Mouse (Mus musculus) small intestine, adult 2 months (tissue): Measurements from ENCODE around the gene Astn2. TPM values are rescaled to one million over a fixed set of nuclear protein-coding genes. Genes with fewer than 3 reads are reported as not detected.
A peak's percentile ranks its signal among the peaks of the same experiment; 100 is the strongest.

Experiments
- H3K27ac ChIP-seq: fragments of 200-500 bp; 2 replicates; pipeline ENCODE4 v1.5.1; 2012; ENCODE audit warnings: low read depth, low read length, control low read depth, inconsistent platforms; ENCODE audit not compliant: insufficient read depth
- H3K27me3 ChIP-seq: fragments of 200-500 bp; 2 replicates; pipeline ENCODE4 v1.6.1; 2012; ENCODE audit warnings: mild to moderate bottlenecking, moderate library complexity, low read length, inconsistent platforms; ENCODE audit not compliant: control insufficient read depth, insufficient read depth
- H3K36me3 ChIP-seq: fragments of 200-500 bp; 2 replicates; pipeline ENCODE4 v1.6.1; 2012; ENCODE audit warnings: mild to moderate bottlenecking, low read length, control low read depth, inconsistent platforms; ENCODE audit not compliant: control insufficient read depth, insufficient read depth
- H3K4me1 ChIP-seq: fragments of 200-500 bp; 2 replicates; pipeline ENCODE4 v1.6.1; 2012; ENCODE audit warnings: low read length, inconsistent platforms, mixed read lengths; ENCODE audit not compliant: control insufficient read depth, insufficient read depth, insufficient read length
- H3K4me3 ChIP-seq: fragments of 200-500 bp; 2 replicates; pipeline ENCODE4 v1.5.1; 2012; ENCODE audit warnings: low read depth, mild to moderate bottlenecking, control low read depth, inconsistent platforms, low read length, moderate library complexity
- CTCF ChIP-seq: fragments of 200-500 bp; IDR thresholded peaks from 2 replicates; pipeline ENCODE4 v1.5.1; 2012; ENCODE audit warnings: low read depth, mild to moderate bottlenecking, control low read depth, inconsistent platforms, low read length, moderate library complexity, mixed read lengths; ENCODE audit not compliant: insufficient replicate concordance, insufficient read length; ENCODE audit errors: extremely low read depth
- POLR2A ChIP-seq: fragments of 200-500 bp; IDR thresholded peaks from 2 replicates; pipeline ENCODE4 v1.6.1; 2012; ENCODE audit warnings: low read depth, mild to moderate bottlenecking, control low read depth, inconsistent platforms, low read length, moderate library complexity
- WGBS: fragments of 180-500 bp; shearing (Covaris S2); methylation state at CpG from one replicate; pipeline ENCODE4 v1.1.7; 2018; 5-methylcytosine and 5-hydroxymethylcytosine counted together
- polyA plus RNA-seq: library from polyadenylated mRNA; depleted of rRNA; stranded (reverse); fragments of >200 nt; gene quantifications from 2 replicates; pipeline ENCODE4 v1.2.3, GENCODE M21; 2012

The Astn2 gene
- polyA plus RNA-seq, 1 experiment: 0.37 TPM

GRCm38 (mm10) chr4:65607184-65607631, 797.2 kb downstream of the Astn2 start:
- Histone ChIP-seq H3K27me3 (no peaks in the 10 kb centered on the region), H3K36me3 (no peaks in the 10 kb centered on the region), H3K4me3 (peak overlapping the region; percentile 41), H3K27ac (peak overlapping the region; percentile 77), H3K4me1 (peaks cover 9% of the 10 kb centered on the region; the same call in 1 of the 2 replicates)
- WGBS: 33% methylated on average over 10 of the region's 10 CpGs
- TF ChIP-seq CTCF: no peak
- no peak for TF ChIP-seq POLR2A

DNA sequence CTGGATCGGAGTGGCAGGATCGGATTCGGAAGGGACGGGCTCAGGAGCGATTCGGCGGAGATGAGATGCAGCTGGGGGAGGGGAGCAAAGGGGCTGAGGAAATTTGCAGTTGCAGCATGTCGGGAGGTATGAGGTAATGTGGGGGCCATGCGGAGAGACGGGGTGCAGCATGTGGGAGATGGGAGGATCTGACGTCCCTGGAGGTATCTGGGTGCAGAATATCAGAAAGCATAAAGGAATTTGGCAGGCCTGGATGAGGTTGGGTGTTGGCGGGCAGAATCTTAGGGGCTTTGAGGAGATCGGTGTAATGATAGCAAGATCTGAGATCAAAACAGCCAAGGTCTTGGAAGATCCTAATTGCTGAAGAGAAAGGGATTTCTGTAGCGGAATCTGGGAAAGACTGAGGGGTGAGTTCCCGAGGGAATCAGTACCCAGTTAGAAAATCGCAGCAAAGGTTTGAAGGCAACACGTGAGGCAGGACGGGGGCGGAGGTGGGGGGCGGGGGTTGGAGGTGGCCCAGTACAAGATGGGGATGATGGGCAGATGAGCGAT, 799.2 kb downstream of the Astn2 start:
- Histone ChIP-seq H3K4me3 (peak overlapping the region; percentile 93), H3K27me3 (no peaks in the 10 kb centered on the region), H3K36me3 (no peaks in the 10 kb centered on the region), H3K4me1 (peaks cover 9% of the 10 kb centered on the region; the same call in 1 of the 2 replicates), H3K27ac (no peak overlapping the region)
- 1% methylated on average over 21 of the region's 21 CpGs for WGBS
- TF ChIP-seq CTCF (no peak), POLR2A (no peak; the same call in 1 of the 2 replicates)

GRCm38 (mm10) chr4:65604504-65605150, 799.8 kb downstream of the Astn2 start, which contains the start of gene Trim32:
Gene Trim32, plus strand, starts transcription at chr4:65604986.
- 2% methylated on average over 33 of the region's 33 CpGs for WGBS
- H3K27ac ChIP-seq: no peak within 1 kb of the TSS
- H3K4me1 ChIP-seq: peaks cover 9% of the 10 kb centered on the region; the same call in 1 of the 2 replicates
- H3K4me3 ChIP-seq: peak within 1 kb of the TSS; percentile 93
- peak; percentile 48 for TF ChIP-seq POLR2A
- TF ChIP-seq CTCF: no peak
- H3K27me3 ChIP-seq: no peaks in the 10 kb centered on the region
- no peaks in the 10 kb centered on the region for H3K36me3 ChIP-seq

DNA sequence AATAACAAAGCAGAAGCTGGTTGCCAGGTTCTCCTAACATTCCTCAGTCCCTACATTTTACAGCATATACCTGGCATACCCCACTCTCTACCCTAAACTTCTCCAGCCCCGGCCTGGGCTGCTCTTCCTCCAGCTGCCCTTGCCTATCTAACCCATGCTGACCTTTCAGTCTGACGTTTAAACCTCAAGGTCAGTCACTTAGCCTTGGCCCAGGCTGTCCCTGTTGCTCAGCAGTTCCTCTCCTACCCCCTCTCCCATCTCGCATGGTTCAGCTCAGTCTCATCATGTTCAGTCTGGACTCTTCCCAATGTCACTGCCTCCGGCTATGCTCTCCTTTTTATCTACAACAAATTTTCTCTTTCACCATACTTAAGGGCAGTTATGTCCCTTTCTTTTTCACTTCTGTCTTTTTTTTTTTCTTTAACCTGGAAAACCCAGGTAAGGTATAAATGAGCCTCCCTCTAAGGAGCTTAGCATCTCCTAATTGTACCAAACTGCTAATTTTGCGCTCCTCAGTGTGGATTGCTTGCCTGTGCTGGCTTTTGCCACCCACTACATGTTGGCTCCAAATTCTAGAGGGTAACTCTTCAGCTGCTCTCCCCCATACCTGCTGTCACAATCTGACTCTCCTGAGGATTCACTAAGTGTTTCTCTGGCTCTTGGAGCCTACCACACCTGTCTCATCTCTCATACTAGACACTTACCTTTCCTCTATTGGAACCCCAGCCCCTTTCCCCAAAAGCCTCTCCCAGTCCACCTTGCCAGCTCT, 809.6 kb downstream of the Astn2 start:
- TF ChIP-seq POLR2A: no peak
- no peak for TF ChIP-seq CTCF
- no peaks in the 10 kb centered on the region for H3K4me1 ChIP-seq
- H3K4me3 ChIP-seq: no peak overlapping the region
- H3K36me3 ChIP-seq: no peaks in the 10 kb centered on the region
- WGBS: 63% methylated on average over 5 of the region's 5 CpGs
- no peak overlapping the region for H3K27ac ChIP-seq
- H3K27me3 ChIP-seq: no peaks in the 10 kb centered on the region

GRCm38 (mm10) chr4:65589780-65590179, 814.6 kb downstream of the Astn2 start:
- Histone ChIP-seq H3K4me1 (no peaks in the 10 kb centered on the region), H3K27me3 (no peaks in the 10 kb centered on the region), H3K27ac (no peak overlapping the region), H3K4me3 (no peak overlapping the region), H3K36me3 (no peaks in the 10 kb centered on the region)
- TF ChIP-seq POLR2A (no peak), CTCF (0 out of 2 replicates have a peak, but pooled peaks have one; percentile 19)

DNA sequence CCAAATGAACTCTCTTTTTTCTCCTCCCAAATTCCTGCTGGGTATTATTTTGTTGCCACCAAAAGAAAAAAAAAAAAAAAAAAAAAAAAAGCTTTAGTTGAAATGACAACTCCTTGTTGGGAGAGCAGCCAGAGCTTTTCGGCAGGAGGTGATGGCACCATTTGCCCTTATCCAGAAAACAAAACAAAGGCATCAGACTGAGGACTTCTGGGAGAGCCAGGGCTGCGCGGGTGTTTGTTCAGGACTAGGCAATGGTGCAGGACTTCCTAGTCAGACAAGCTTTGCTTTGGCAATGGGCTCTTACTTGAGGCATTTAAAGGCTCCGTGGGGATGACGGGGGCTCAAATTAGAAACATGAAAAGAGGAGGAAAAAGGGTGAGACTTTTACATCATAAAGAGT, 817.5 kb downstream of the Astn2 start:
- no peaks in the 10 kb centered on the region for H3K36me3 ChIP-seq
- H3K27me3 ChIP-seq: no peaks in the 10 kb centered on the region
- no peak overlapping the region for H3K27ac ChIP-seq
- WGBS: 65% methylated on average over 5 of the region's 5 CpGs
- TF ChIP-seq POLR2A: no peak
- no peak for TF ChIP-seq CTCF
- H3K4me1 ChIP-seq: no peaks in the 10 kb centered on the region
- H3K4me3 ChIP-seq: no peak overlapping the region

DNA sequence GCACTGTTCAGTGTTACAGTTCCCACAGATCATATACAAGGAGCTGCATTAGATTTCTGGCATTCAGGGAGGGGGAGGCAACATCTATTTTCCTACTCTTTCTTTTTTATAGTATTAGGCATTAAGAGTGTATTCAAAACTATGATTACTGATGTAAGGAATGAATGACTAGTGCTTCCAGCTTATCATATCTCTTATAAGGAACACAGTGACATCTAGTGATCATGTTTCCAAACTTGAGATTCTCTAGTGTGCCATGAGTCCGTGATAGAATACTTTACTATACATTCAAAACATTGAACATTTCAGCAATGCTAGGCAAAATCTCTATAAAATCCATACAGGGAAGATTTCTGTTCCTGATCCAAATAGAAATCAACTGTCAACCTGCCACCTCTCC, 824.2 kb downstream of the Astn2 start:
- Histone ChIP-seq H3K27me3 (no peaks in the 10 kb centered on the region), H3K27ac (no peak overlapping the region), H3K36me3 (no peaks in the 10 kb centered on the region), H3K4me3 (no peak overlapping the region), H3K4me1 (no peaks in the 10 kb centered on the region)
- 43% methylated on average over 1 of the region's 1 CpGs for WGBS
- TF ChIP-seq POLR2A (no peak), CTCF (no peak)
